Mouse (Mus musculus): Measurements from ENCODE around the gene Inhbe. TPM values are rescaled to one million over a fixed set of nuclear protein-coding genes. Genes with fewer than 3 reads are reported as not detected.
"Not testable (repeated sequence)": the region's sequence is repeated elsewhere in the genome, so short reads cannot be mapped to it uniquely, and the experiment has no call there.

Inhbe gene
- polyA plus RNA-seq, 1 experiment from 2014 or later: 0.05 TPM

DNA sequence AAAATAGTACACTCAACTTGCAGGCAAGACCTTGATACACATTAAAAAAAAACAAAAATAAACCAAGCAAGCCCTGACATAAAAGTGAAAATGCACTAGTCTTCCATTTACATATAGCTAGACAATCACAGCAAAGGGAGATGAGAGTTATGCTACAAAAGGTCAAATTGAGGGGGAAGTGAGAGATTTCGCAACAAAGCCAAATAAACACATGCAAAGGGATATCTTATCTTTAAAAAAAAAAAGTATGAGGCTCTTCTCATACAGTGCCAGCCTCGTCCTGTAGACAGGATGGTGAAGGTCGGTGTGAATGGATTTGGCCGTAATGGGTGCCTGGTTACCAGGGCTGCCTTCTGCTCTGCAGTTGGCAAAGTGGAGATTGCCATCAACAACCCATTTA lies 41.4 kb downstream of the Inhbe start:
- ATAC-seq (replicated peaks; ENCODE audit: low FRiP score) (no peak), DNase-seq (ENCODE audit: low spot score) (no peak)
- H3K9ac ChIP-seq (ENCODE audit: low read length): no peak overlapping the region
- H3K36me3 ChIP-seq (ENCODE audit: control insufficient read depth, insufficient read depth, low read length): peaks cover 2% of the 10 kb centered on the region; the same call in 1 of the 2 replicates
- peaks cover 4% of the 10 kb centered on the region for H3K4me1 ChIP-seq (replicated peaks; ENCODE audit: control insufficient read depth, insufficient read depth, low read length)
- no peak overlapping the region for H3K27ac ChIP-seq (ENCODE audit: low read depth, low read length)
- 80% methylated on average over 4 of the region's 4 CpGs for WGBS
- H3K27me3 ChIP-seq (ENCODE audit: control insufficient read depth, insufficient read depth, low read length): no peaks in the 10 kb centered on the region
- H3K4me3 ChIP-seq (ENCODE audit: low read depth, low read length): no peak overlapping the region
- no peaks in the 10 kb centered on the region for H3K9me3 ChIP-seq (ENCODE audit: control insufficient read depth, low read length)
- H3K4me2 ChIP-seq (ENCODE audit: low read depth, low read length, severe bottlenecking): no peak overlapping the region

DNA sequence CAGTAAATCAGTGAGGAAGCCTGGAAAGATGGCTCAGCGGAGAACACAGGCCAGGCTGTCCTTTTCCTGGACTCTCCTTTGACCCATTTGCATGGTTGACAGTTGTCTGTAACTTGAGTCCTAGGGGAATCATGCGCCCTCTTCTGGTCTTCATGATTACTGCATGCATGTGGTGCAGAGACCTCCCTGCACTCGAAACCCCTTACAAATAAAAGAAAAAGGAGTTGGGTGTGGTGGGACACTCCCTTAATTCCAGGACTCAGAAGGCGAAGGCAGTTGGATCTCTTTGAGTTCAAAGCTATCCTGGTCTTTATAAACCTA lies 41.9 kb downstream of the Inhbe start:
- DNase-seq (ENCODE audit: low spot score): peak; percentile 91
- peak; percentile 45 for ATAC-seq (replicated peaks; ENCODE audit: low FRiP score)
- Histone ChIP-seq H3K27ac (ENCODE audit: low read depth, low read length) (0 out of 2 replicates have a peak overlapping the region, but pooled peaks have one; percentile 37), H3K27me3 (ENCODE audit: control insufficient read depth, insufficient read depth, low read length) (no peaks in the 10 kb centered on the region), H3K4me1 (replicated peaks; ENCODE audit: control insufficient read depth, insufficient read depth, low read length) (peaks cover 4% of the 10 kb centered on the region), H3K36me3 (ENCODE audit: control insufficient read depth, insufficient read depth, low read length) (peaks cover 5% of the 10 kb centered on the region; the same call in 1 of the 2 replicates), H3K9me3 (ENCODE audit: control insufficient read depth, low read length) (no peaks in the 10 kb centered on the region), H3K4me2 (ENCODE audit: low read depth, low read length, severe bottlenecking) (peak overlapping the region; percentile 51), H3K9ac (ENCODE audit: low read length) (peak overlapping the region; percentile 55), H3K4me3 (ENCODE audit: low read depth, low read length) (peak overlapping the region; percentile 79)
- WGBS: 0% methylated on average over 4 of the region's 4 CpGs

DNA sequence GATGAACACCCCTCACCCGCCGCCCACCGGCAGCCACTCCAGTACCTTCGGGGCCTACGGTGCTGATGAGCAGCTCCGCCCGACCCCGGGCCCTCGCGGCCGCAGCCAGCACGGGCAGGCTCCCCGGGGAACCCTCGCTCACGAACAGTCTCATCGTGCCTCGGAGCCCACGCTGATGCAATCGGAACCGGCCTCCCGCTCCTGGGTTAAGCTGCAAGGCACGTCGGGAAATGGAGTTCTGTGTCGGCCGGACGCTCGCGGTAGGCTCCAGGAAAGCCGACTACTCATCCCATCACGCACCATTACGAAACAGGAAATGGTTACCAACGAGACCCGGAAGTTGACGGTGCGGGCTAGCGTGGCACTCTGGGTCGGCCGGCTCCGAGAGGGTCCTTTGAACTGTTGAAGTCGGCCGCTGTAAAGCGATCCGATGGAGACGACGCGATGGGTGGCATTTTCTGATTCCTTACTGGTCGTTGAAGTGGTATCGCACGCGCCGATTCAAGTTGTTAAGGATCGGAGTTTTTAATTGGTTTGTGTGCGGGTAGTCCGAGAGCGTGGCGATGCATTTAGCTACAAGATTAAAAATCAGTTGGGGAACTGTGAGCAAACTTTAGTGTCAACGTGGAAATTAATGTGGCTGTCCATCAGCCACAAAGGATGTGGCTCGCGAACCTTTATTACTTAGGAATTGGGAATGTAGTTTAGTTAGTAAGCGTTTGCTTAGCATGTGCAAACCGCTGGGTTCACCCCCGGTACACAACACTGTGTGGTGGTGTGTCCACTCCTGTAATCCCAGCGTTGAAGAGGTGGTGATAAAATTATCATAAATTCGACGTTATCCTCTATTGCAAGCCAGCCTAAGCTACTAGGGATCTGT lies 42.5 kb downstream of the Inhbe start, which contains the start of gene Mars:
Gene Mars, minus strand, starts transcription at position 311 of the 880 bp plus-strand sequence.
- H3K9me3 ChIP-seq (ENCODE audit: control insufficient read depth, low read length): no peaks in the 10 kb centered on the region
- ATAC-seq (replicated peaks; ENCODE audit: low FRiP score) (peak; percentile 96), DNase-seq (ENCODE audit: low spot score) (peak; percentile 94)
- H3K27me3 ChIP-seq (ENCODE audit: control insufficient read depth, insufficient read depth, low read length): no peaks in the 10 kb centered on the region
- H3K4me3 ChIP-seq (ENCODE audit: low read depth, low read length): peak within 1 kb of the TSS; percentile 79
- 0 out of 2 replicates have a peak within 1 kb of the TSS, but pooled peaks have one; percentile 37 for H3K27ac ChIP-seq (ENCODE audit: low read depth, low read length)
- peak within 1 kb of the TSS; percentile 82 for H3K9ac ChIP-seq (ENCODE audit: low read length)
- peak within 1 kb of the TSS; percentile 51 for H3K4me2 ChIP-seq (ENCODE audit: low read depth, low read length, severe bottlenecking)
- H3K36me3 ChIP-seq (ENCODE audit: control insufficient read depth, insufficient read depth, low read length): peaks cover 7% of the 10 kb centered on the region; the same call in 1 of the 2 replicates
- WGBS: under 1% methylated on average over 65 of the region's 65 CpGs
- H3K4me1 ChIP-seq (replicated peaks; ENCODE audit: control insufficient read depth, insufficient read depth, low read length): peaks cover 4% of the 10 kb centered on the region

DNA sequence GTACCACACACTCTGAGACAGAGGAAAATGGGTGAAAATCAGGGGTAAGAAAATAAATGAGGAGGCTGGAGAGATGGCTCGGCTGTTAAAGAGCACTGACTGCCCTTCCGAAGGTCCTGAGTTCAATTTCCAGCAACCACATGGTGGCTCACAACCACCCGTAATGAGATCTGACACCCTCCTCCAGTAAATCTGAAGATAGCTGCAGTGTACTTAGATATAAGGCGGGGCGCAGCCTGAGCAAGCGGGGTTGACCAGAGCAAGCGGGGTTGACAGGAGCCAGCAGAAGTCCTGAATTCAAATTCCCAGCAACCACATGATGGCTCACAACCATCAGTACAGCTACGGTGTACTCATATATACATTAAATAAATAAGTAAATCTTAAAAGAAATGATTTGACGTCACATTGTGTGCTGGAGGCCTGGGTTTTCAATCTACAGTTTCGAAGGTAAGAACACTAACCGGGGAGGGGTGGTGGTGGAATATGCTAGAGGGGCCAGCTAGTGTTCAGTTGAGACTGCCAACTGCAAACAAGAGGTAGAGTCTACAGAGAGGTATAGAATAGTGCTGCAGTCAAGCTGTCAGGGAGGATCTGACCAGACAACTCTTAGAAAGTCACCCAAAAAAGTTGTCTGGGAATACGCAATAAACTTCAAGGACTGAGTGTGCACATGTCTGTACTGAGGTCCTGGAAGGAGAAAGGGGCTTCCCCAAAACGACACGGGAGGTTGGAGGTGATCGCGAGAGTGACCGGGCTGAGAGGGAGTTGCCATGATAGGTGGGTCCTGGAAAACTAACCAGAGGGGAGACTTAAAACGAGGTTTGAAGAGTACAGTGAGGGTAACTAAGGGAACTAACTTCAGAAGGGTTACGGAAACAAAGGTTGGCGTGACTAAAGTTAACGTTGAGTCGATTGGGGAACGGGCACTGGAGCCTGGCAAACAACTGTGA lies 43.4 kb downstream of the Inhbe start:
- Histone ChIP-seq H3K27ac (ENCODE audit: low read depth, low read length) (no peak overlapping the region), H3K4me2 (ENCODE audit: low read depth, low read length, severe bottlenecking) (peak overlapping the region; percentile 51)
- DNase-seq (ENCODE audit: low spot score): no peak

DNA sequence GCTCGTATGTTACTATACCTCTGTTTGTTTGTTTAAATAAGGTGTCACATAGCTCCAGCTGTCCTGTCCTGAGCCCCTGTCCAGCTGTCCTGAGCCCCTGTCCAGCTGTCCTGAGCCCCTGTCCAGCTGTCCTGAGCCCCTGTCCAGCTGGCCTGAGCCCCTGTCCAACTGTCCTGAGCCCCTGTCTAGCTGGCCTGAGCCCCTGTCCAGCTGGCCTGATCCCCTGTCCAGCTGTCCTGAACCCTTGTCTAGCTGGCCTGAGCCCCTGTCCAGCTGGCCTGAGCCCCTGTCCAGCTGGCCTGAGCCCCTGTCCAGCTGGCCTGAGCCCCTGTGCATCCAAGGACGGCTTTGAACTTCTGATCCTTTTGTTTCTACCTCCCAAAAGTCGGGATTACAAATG lies 45.0 kb downstream of the Inhbe start:
- H3K9me3 ChIP-seq (ENCODE audit: control insufficient read depth, low read length); H3K27ac ChIP-seq (ENCODE audit: low read depth, low read length); H3K4me3 ChIP-seq (ENCODE audit: low read depth, low read length); H3K4me2 ChIP-seq (ENCODE audit: low read depth, low read length, severe bottlenecking); H3K4me1 ChIP-seq (replicated peaks; ENCODE audit: control insufficient read depth, insufficient read depth, low read length); H3K27me3 ChIP-seq (ENCODE audit: control insufficient read depth, insufficient read depth, low read length); H3K9ac ChIP-seq (ENCODE audit: low read length); DNase-seq (ENCODE audit: low spot score); ATAC-seq (replicated peaks; ENCODE audit: low FRiP score): not testable (repeated sequence)
- peaks cover 13% of the 10 kb centered on the region for H3K36me3 ChIP-seq (ENCODE audit: control insufficient read depth, insufficient read depth, low read length)
- 80% methylated on average over 3 of the region's 3 CpGs for WGBS

More for the DNA sequence above, 43.4 kb downstream of the Inhbe start:
- Histone ChIP-seq H3K27me3 (ENCODE audit: control insufficient read depth, insufficient read depth, low read length) (no peaks in the 10 kb centered on the region), H3K4me3 (ENCODE audit: low read depth, low read length) (peak overlapping the region; percentile 79), H3K9ac (ENCODE audit: low read length) (peak overlapping the region; percentile 82), H3K36me3 (ENCODE audit: control insufficient read depth, insufficient read depth, low read length) (peaks cover 7% of the 10 kb centered on the region; the same call in 1 of the 2 replicates), H3K9me3 (ENCODE audit: control insufficient read depth, low read length) (no peaks in the 10 kb centered on the region), H3K4me1 (replicated peaks; ENCODE audit: control insufficient read depth, insufficient read depth, low read length) (peaks cover 4% of the 10 kb centered on the region)
- WGBS: 41% methylated on average over 23 of the region's 23 CpGs
- peak; percentile 43 for ATAC-seq (replicated peaks; ENCODE audit: low FRiP score)

GRCm38 (mm10) chr10:127303136-127303535 lies 51.1 kb downstream of the Inhbe start:
- DNase-seq (ENCODE audit: low spot score) (no peak), ATAC-seq (replicated peaks; ENCODE audit: low FRiP score) (no peak)
- no peak overlapping the region for H3K9ac ChIP-seq (ENCODE audit: low read length)
- H3K4me3 ChIP-seq (ENCODE audit: low read depth, low read length): no peak overlapping the region
- no peaks in the 10 kb centered on the region for H3K9me3 ChIP-seq (ENCODE audit: control insufficient read depth, low read length)
- H3K4me2 ChIP-seq (ENCODE audit: low read depth, low read length, severe bottlenecking): no peak overlapping the region
- no peak overlapping the region for H3K27ac ChIP-seq (ENCODE audit: low read depth, low read length)
- no peaks in the 10 kb centered on the region for H3K27me3 ChIP-seq (ENCODE audit: control insufficient read depth, insufficient read depth, low read length)
- peaks cover 35% of the 10 kb centered on the region for H3K36me3 ChIP-seq (ENCODE audit: control insufficient read depth, insufficient read depth, low read length)
- no peaks in the 10 kb centered on the region for H3K4me1 ChIP-seq (replicated peaks; ENCODE audit: control insufficient read depth, insufficient read depth, low read length)
- WGBS: 93% methylated on average over 11 of the region's 11 CpGs

GRCm38 (mm10) chr10:127300361-127300760 lies 53.9 kb downstream of the Inhbe start:
- 93% methylated on average over 6 of the region's 6 CpGs for WGBS
- Histone ChIP-seq H3K36me3 (ENCODE audit: control insufficient read depth, insufficient read depth, low read length) (peaks cover 47% of the 10 kb centered on the region), H3K27me3 (ENCODE audit: control insufficient read depth, insufficient read depth, low read length) (no peaks in the 10 kb centered on the region), H3K4me1 (replicated peaks; ENCODE audit: control insufficient read depth, insufficient read depth, low read length) (no peaks in the 10 kb centered on the region), H3K4me2 (ENCODE audit: low read depth, low read length, severe bottlenecking) (no peak overlapping the region), H3K4me3 (ENCODE audit: low read depth, low read length) (no peak overlapping the region), H3K9ac (ENCODE audit: low read length) (no peak overlapping the region), H3K9me3 (ENCODE audit: control insufficient read depth, low read length) (no peaks in the 10 kb centered on the region), H3K27ac (ENCODE audit: low read depth, low read length) (no peak overlapping the region)
- DNase-seq (ENCODE audit: low spot score) (no peak), ATAC-seq (replicated peaks; ENCODE audit: low FRiP score) (no peak)

All from forebrain, embryonic 11.5 days (tissue).